Mouse (Mus musculus) right cerebral cortex, postnatal 4 days (tissue): ENCODE results near the gene Chac2.
"Not testable (repeated sequence)": the region's sequence is repeated elsewhere in the genome, so short reads cannot be mapped to it uniquely, and the experiment has no call there.

Experiments used
- DNase-seq: peaks from one replicate; pipeline ENCODE4 v3.0.0-alpha.2; 2022

The Chac2 gene

DNA sequence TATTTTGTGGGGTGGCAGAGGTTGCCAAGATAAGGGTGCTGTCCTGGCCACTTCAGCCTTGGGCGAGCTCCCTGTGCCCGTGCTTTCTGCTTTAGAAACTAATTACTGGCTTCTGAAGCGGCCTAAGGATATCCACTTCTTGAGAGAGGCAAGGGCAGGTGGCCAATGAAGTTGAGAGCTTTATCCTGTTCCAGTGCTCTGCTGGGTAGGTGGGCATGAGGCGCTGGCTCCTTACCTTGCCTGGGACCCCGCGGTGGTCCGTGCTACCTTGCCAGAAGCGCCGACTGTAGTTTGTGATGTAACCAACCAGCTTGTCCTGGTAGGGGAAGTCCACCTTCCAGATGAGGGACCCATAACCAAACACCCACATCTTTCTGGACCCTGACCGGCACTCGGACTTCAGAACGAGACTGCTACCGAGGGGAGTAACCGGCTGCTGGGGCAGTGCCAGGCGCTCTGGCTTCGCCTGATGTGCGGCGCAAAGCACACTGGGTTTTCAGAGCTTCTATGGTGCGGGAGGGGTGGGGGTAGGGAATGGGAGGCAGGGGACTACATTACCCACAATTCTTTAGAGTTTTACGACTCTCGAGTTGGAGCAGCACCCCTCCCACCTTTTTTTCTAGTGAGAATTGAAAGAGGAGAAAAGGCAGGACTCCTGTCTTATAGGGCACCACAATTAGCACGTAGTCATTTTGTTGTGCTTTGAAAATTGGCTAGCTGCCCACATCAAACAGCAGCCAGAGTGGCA is at the start of gene Chac2:
Chac2 (minus strand) TSS at position 474 of the 748 bp plus-strand sequence.
- peak; percentile 95 for DNase-seq

DNA sequence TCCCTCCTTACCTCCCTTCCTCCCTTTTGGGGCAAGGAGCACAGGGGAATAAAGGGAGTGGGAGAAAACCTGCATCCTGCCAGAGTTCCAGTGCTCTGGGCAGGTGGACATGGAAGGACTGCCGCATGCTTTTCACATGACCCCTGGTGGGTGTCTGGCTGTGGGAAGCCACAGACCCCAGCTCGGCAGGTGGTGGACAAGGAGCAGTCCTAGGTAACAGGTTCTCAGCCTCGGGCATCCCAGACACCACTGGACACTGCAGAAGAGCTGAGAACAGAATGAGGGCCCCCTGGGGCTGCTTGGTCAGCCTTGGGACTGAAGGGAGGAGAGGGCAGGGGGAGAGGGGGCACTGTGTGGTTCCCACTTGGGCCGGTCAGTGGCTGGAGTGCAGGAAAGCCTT is 48.8 kb upstream of the Chac2 start:
- DNase-seq = no peak

DNA sequence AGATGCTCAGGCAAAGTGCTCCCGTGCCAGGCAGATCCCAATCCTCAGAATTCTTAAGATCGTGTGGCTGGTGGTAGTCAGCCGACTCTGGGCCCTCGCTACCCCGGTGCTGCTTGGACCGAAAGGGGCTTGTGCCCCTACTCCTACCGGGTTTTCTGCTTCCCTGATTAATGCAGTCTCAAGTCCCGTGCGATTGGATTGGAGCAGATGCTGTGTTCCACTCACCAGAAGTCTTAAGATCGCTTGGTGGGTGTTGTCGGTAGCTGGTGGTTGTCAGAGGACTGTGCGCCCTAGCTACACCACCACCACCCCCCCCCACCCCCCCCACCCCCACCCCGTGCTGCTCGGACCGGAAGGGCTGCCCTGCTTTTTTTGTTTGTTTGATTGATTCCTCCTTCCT is 31.3 kb upstream of the Chac2 start:
- DNase-seq = not testable (repeated sequence)

DNA sequence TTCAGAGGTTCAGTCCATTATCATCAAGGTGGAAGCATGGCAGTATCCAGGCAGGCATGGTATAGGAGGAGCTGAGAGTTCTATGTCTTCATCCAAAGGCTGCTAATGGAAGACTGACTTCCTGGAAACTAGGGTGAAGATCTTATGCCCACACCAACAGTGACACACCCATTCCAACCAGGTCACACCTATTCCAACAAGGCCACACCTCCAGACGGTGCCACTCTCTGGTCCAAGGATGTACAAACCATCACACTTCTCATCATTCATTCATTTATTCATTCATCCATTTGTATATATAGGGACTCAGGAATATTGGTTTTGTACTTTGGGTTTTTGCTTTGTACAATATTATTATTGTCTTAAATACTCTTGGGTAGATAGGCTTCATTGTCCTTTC is 23.5 kb upstream of the Chac2 start:
- not testable (repeated sequence) for DNase-seq

DNA sequence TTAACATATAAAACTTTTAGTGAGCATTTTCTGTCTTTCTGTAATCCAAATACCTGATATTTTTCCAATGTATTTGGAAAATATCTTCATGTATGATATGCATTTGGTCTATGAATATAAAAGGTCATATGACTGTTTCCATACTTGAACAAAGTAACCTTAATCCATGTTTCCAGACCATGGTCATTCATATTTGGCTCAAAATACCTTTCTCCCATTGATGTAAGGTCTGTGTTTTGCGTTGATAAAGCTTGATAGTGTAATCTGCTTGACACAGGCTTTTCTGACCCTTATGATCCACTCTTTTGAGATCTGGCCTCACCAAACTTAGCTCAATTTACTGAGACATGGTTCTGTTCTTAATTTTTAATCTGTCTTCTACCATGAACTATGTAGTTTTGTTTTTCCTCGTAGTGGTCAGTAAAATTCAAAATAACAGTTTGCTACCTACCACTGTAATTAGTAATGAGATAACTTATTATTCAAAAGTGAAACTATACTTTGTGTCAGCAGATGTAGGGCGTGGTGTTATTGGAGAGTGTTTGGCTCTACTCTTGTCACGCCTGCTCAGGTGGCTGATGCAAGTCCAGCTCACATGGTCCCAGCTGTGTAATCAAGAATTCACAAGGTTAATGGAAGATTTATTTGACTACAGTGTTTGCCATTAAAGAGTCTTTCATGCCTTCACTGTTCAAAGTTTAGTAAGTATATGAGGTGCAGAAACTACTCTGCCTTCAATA is 15.2 kb upstream of the Chac2 start:
- DNase-seq = no peak

- DNase-seq = no peak
Observed at GRCm38 (mm10) chr11:31000028-31000427, 13.9 kb upstream of the Chac2 start.

DNA sequence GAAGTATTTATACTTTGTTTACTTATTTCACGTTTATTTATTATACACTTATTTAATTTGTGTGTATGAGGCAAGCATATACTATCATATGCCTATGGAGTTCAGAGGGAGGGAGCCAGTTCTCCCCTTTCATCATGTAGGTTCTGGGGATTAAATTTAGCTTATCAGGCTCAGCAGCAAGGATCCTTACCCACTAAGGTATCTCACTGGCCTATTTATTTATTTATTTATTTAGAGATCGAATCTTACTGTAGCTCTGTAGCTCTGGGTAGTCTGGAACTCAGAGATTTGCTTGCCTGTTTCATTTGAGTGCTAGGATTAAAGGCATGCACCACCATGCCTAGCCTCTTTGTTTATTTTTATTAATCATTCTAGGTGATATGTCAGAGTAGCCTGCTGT is 12.6 kb upstream of the Chac2 start:
- DNase-seq = no peak

- DNase-seq = no peak
Observed at GRCm38 (mm10) chr11:30998199-30998598, 12.0 kb upstream of the Chac2 start.

DNA sequence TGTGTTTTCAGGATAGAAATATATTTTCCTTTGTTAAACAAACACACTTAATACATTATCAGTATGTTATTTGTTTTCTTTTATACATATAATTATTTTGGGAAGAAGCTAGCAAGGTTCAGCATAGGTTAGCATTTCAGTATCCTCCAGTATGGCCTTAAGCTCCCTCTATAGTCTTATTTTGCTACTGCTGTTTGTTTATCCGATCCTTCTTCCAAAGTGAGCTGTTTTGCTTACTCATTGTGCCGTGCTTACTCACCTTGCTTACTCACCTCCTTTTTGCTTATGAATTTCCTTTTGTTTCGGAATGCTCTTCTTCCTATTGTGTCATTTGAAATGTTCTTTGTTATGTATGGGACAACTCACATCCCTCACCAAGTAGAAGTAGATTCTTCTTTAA is 10.5 kb upstream of the Chac2 start:
- DNase-seq = no peak

- DNase-seq = no peak
Observed at GRCm38 (mm10) chr11:30986625-30987017, 471 bp upstream of the Chac2 start.

GRCm38 (mm10) chr11:30985237-30985636 is 913 bp downstream of the Chac2 start:
- DNase-seq = no peak

DNA sequence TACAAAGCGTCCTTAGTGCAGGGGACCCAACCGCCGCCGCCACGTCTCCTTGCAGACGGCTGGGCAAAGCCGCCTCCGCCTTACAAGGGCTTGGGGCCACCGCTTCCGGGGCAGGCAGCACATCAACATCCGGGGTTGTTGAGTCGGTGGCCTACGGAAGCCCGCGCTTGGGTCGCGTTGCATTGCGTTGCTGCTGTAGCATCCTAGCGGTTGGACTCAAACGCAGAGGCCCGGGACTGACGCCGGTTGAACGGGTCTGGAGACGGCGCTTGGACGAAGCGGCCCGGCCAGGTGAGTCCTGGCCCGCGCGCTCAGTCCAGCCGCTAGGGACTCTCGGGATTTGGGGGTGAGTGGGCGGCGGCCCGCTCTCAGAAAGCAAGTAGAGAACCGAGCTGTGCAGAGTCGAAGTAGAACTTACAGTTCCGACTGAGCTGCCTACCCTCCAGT is 31.8 kb downstream of the Chac2 start, which contains the start of gene Erlec1:
Erlec1 (minus strand) TSS at position 57 of the 447 bp plus-strand sequence.
- DNase-seq = peak; percentile 87

DNA sequence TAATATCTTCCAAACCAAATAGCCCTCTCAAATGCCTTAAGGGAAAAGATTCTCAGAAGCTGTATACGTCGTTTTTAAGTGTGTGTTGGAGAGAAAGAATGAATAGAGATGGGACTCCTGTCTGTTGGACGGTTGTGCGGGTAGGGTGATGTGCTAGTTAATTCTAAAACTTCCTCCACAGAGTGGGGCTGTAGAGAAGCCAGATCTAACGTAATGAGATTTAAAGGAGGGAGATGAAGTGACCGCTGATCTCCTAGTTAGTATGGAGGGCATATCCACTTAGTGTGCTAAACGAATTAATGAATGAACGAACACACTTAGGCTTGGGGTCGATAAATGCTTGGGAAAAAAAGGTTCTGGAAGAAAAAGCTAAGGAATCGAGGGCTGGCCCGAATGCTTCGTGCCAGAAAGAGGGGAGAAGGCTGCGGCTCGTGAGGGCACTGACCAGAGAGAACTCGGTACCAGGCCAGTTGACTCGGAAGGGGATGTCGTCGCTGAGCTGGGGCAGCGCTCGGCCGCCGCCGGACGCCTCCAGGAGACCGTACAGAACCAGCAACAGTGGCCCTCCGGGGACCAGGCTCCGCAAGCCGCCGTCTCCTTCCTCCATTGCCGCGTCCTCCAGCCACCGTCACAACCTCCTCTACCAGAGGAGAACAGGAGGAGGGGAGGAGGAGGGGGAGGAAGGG is 32.5 kb downstream of the Chac2 start:
- peak; percentile 35 for DNase-seq

GRCm38 (mm10) chr11:30952829-30953228 is 33.3 kb downstream of the Chac2 start:
- DNase-seq = no peak

DNA sequence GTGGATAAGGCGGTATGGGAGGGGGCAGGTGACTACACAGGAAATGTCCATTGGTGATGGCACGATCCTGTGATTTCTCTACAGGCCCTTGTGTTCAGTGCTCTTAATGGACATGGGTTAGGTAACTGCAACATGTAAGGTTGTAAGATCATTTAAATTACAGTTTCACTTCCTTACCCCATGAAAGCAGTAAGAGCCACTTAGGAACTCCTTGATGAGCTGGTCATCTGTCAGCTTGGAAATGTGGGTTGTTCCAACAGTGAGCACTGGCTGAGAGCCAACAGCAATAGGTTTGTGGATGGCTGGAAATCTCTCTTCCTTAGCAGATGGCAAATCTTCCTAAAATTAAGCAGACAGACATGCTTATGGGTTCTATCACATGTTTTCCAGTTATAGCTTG is 42.6 kb downstream of the Chac2 start:
- no peak for DNase-seq

GRCm38 (mm10) chr11:30928498-30928897 is 57.7 kb downstream of the Chac2 start:
- DNase-seq = no peak

- no peak for DNase-seq
Observed at GRCm38 (mm10) chr11:30928079-30928478, 58.1 kb downstream of the Chac2 start.
